Mouse (Mus musculus) liver, embryonic 13.5 days (tissue): Measurements from ENCODE around the gene Vwa5b2. TPM values are rescaled to one million over a fixed set of nuclear protein-coding genes. Genes with fewer than 3 reads are reported as not detected.
A peak's percentile ranks its signal among the peaks of the same experiment; 100 is the strongest.

Experiments
- ATAC-seq: fragments of 200-750 bp; cut with Nextera tagmentation; 2 replicates; pipeline ENCODE4 v1.8.0; 2017; ENCODE audit warnings: low read depth, mild to moderate bottlenecking, moderate number of reproducible peaks, moderate library complexity
- DNase-seq: peaks from one replicate; pipeline ENCODE4 v3.0.0; 2022
- H3K27ac ChIP-seq: fragments of 300-500 bp; sonication (generic); 2 replicates; pipeline ENCODE4 v1.5.1; 2015; ENCODE audit warnings: moderate library complexity, mild to moderate bottlenecking, inconsistent platforms
- H3K27me3 ChIP-seq: fragments of 300-500 bp; sonication (generic); 2 replicates; pipeline ENCODE4 v1.6.1; 2015; ENCODE audit warnings: mild to moderate bottlenecking, inconsistent platforms
- H3K36me3 ChIP-seq: fragments of 300-500 bp; sonication (generic); 2 replicates; pipeline ENCODE4 v1.6.1; 2015; ENCODE audit warnings: mild to moderate bottlenecking, inconsistent platforms
- H3K4me1 ChIP-seq: fragments of 300-500 bp; sonication (generic); replicated peaks from 2 replicates; pipeline ENCODE4 v1.6.1; 2015; ENCODE audit warnings: inconsistent platforms
- H3K4me2 ChIP-seq: fragments of 300-500 bp; sonication (generic); 2 replicates; pipeline ENCODE4 v1.6.1; 2015; ENCODE audit warnings: inconsistent platforms, mild to moderate bottlenecking, moderate library complexity
- H3K4me3 ChIP-seq: fragments of 300-500 bp; sonication (generic); replicated peaks from 2 replicates; pipeline ENCODE4 v1.5.1; 2015; ENCODE audit warnings: mild to moderate bottlenecking, inconsistent platforms
- H3K9ac ChIP-seq: fragments of 300-500 bp; sonication (generic); 2 replicates; pipeline ENCODE4 v1.6.1; 2015; ENCODE audit warnings: mild to moderate bottlenecking, inconsistent platforms
- H3K9me3 ChIP-seq: fragments of 300-500 bp; sonication (generic); replicated peaks from 2 replicates; pipeline ENCODE4 v1.6.1; 2016; ENCODE audit warnings: inconsistent platforms
- WGBS: fragments of 180-500 bp; shearing (Covaris S2); methylation state at CpG from one replicate; pipeline ENCODE4 v1.1.7; 2015; ENCODE audit not compliant: insufficient replicate concordance; 5-methylcytosine and 5-hydroxymethylcytosine counted together
- microRNA counts: library from miRNA; unstranded; fragments of <30 nt; microRNA quantifications from one replicate; lab custom pipeline; 2016
- microRNA-seq: library from miRNA; unstranded; fragments of <30 nt; microRNA quantifications from one replicate; pipeline ENCODE4, GENCODE M21; 2016
- polyA plus RNA-seq: library from polyadenylated mRNA; unstranded; fragments of >200 nt; fragmentation: Nextera tagmentation; extraction: Ambion mirVana; gene quantifications from 2 replicates; pipeline ENCODE4 v1.2.1, GENCODE M21; 2015

Vwa5b2 gene
- polyA plus RNA-seq, 1 experiment from 2014 or later: 0.23 TPM

GRCm38 (mm10) chr16:20637410-20637809 lies 48.1 kb downstream of the Vwa5b2 start:
- H3K9ac ChIP-seq: no peak overlapping the region
- no peaks in the 10 kb centered on the region for H3K9me3 ChIP-seq
- WGBS: 61% methylated on average over 8 of the region's 8 CpGs
- no peaks in the 10 kb centered on the region for H3K36me3 ChIP-seq
- H3K4me3 ChIP-seq: no peak overlapping the region
- no peak for ATAC-seq
- no peak overlapping the region for H3K27ac ChIP-seq
- no peak overlapping the region for H3K4me2 ChIP-seq
- H3K4me1 ChIP-seq: no peaks in the 10 kb centered on the region
- peaks cover 20% of the 10 kb centered on the region for H3K27me3 ChIP-seq
- no peak for DNase-seq

- Histone ChIP-seq H3K4me3 (no peak overlapping the region), H3K9me3 (no peaks in the 10 kb centered on the region), H3K9ac (no peak overlapping the region), H3K27me3 (peaks cover 25% of the 10 kb centered on the region), H3K4me2 (no peak overlapping the region), H3K4me1 (no peaks in the 10 kb centered on the region), H3K36me3 (no peaks in the 10 kb centered on the region), H3K27ac (no peak overlapping the region)
- WGBS: 73% methylated on average over 8 of the region's 8 CpGs
- no peak for DNase-seq
- no peak for ATAC-seq
These were observed 49.1 kb downstream of the Vwa5b2 start for GRCm38 (mm10) chr16:20638367-20638766.

- Histone ChIP-seq H3K36me3 (no peaks in the 10 kb centered on the region), H3K4me3 (no peak overlapping the region), H3K4me2 (no peak overlapping the region), H3K4me1 (no peaks in the 10 kb centered on the region), H3K27ac (no peak overlapping the region), H3K9ac (no peak overlapping the region), H3K27me3 (peaks cover 49% of the 10 kb centered on the region), H3K9me3 (no peaks in the 10 kb centered on the region)
- ATAC-seq (no peak), DNase-seq (peak; percentile 28)
- under 1% methylated on average over 8 of the region's 8 CpGs for WGBS
These were observed 52.9 kb downstream of the Vwa5b2 start for GRCm38 (mm10) chr16:20642161-20642560.

- H3K9me3 ChIP-seq: no peaks in the 10 kb centered on the region
- no peak overlapping the region for H3K9ac ChIP-seq
- H3K27ac ChIP-seq: no peak overlapping the region
- WGBS: 70% methylated on average over 7 of the region's 7 CpGs
- DNase-seq (no peak), ATAC-seq (no peak)
- H3K36me3 ChIP-seq: no peaks in the 10 kb centered on the region
- no peak overlapping the region for H3K4me2 ChIP-seq
- H3K27me3 ChIP-seq: peaks cover 44% of the 10 kb centered on the region
- no peaks in the 10 kb centered on the region for H3K4me1 ChIP-seq
- no peak overlapping the region for H3K4me3 ChIP-seq
These were observed 54.6 kb downstream of the Vwa5b2 start for GRCm38 (mm10) chr16:20643911-20644310.

DNA sequence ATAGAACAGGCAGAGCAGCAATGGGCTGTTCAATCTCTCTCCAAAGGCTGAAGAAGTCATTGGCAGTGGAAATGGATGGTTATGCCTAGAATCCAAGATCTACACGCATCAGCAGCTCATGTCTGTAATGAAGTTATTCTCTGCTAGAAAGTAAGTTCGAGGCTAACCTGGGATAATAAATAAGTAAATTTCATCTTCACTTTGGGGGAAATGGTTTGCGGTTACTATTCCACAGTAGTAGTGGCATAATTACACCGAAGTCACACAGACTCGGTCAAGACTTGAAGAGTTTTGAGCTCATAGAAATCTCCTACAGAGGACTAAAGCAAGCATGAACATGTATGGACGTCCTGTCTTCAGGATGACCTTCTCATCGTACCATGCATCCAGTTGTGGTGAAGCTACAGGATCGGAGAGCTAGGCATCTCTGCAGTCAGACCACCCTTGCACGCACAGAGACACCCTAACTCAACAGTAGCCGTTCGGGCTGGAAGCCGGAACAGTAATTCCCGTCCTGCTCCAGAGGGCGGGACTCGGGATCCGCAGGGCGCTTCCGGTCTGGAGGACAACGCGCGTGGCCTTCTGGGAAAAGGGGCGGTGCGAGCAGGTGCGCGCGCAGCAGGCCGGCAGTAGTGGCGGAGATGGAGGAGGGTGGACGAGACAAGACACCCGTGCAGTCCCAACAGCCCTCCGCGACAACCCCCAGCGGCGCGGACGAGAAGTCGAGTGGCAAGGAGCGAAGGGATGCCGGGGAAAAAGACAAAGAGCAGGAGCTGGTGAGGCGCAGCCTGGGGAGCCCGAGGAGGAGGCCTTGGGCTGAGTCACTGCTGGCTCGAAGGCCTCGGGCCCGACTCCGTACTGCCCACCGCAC lies 62.0 kb downstream of the Vwa5b2 start, which contains the start of gene Psmd2:
Psmd2 (plus strand) TSS at position 577 of the 871 bp plus-strand sequence.
- Histone ChIP-seq H3K4me2 (peak within 1 kb of the TSS; percentile 91), H3K9ac (peak within 1 kb of the TSS; percentile 93), H3K27me3 (peaks cover 11% of the 10 kb centered on the region; the same call in 1 of the 2 replicates), H3K4me3 (peak within 1 kb of the TSS; percentile 95), H3K36me3 (peaks cover 28% of the 10 kb centered on the region), H3K27ac (peak within 1 kb of the TSS; percentile 73), H3K4me1 (peaks cover 19% of the 10 kb centered on the region), H3K9me3 (no peaks in the 10 kb centered on the region)
- WGBS: under 1% methylated on average over 46 of the region's 46 CpGs
- DNase-seq: peak; percentile 95
- ATAC-seq: peak; percentile 95

GRCm38 (mm10) chr16:20651947-20652310 lies 62.7 kb downstream of the Vwa5b2 start:
- H3K9ac ChIP-seq: peak overlapping the region; percentile 93
- H3K9me3 ChIP-seq: no peaks in the 10 kb centered on the region
- H3K4me1 ChIP-seq: peaks cover 19% of the 10 kb centered on the region
- peak overlapping the region; percentile 91 for H3K4me2 ChIP-seq
- DNase-seq: no peak
- WGBS: 7% methylated on average over 12 of the region's 12 CpGs
- peaks cover 8% of the 10 kb centered on the region; the same call in 1 of the 2 replicates for H3K27me3 ChIP-seq
- no peak; the same call in 1 of the 2 replicates for ATAC-seq
- H3K27ac ChIP-seq: peak overlapping the region; percentile 73
- H3K4me3 ChIP-seq: peak overlapping the region; percentile 95
- H3K36me3 ChIP-seq: peaks cover 34% of the 10 kb centered on the region

DNA sequence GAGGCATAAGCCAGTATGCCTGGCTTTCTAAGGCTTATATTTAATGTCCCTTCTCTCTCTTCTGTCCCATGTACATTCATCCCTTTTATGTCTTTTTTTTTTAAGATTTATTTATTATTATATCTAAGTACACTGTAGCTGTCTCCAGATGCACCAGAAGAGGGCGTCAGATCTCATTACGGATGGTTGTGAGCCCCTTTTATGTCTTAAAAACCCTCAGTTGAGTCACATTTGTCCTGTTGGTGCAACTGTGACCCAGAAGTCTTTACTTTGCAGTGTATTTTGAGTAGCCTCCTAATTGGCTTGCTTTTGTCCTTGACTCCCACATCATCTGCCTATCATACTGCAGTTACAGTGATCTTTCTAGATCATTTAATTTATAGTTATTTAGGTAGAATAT lies 64.0 kb downstream of the Vwa5b2 start:
- Histone ChIP-seq H3K9me3 (no peaks in the 10 kb centered on the region), H3K4me3 (peak overlapping the region; percentile 95; the same call in 1 of the 2 replicates), H3K27ac (no peak overlapping the region), H3K4me2 (peak overlapping the region; percentile 91), H3K9ac (peak overlapping the region; percentile 93; the same call in 1 of the 2 replicates), H3K27me3 (no peaks in the 10 kb centered on the region), H3K36me3 (peaks cover 48% of the 10 kb centered on the region), H3K4me1 (peaks cover 19% of the 10 kb centered on the region)
- no peak for DNase-seq
- no peak for ATAC-seq
- 45% methylated on average over 2 of the region's 2 CpGs for WGBS

MicroRNAs encoded within 50 kb of the gene (microRNA counts, 519-probe panel; counts per million panel counts)
- microRNA mmu-miR-1224 (lab: Ali Mortazavi, UCI): 4,597 counts per million, percentile 43 among the panel's probes with 10 or more counts

Small RNAs within 50 kb of the gene (microRNA-seq; reads per million reads assigned to microRNA genes)
- not detected for gene Mir1224

Other genes starting within 250 kb of the Vwa5b2 start
- gene Abcc5, start 163.1 kb upstream of the Vwa5b2 start, polyA plus RNA-seq: 16.0 and 17.8 TPM in 2 replicates
- gene Eif2b5, start 90.7 kb upstream of the Vwa5b2 start, polyA plus RNA-seq: 71.1 and 75.5 TPM in 2 replicates
- 3.7 and 4.8 TPM in 2 replicates for gene Dvl3, start 72.5 kb upstream of the Vwa5b2 start, polyA plus RNA-seq
- gene Ap2m1, start 54.0 kb upstream of the Vwa5b2 start, polyA plus RNA-seq: 413 and 466 TPM in 2 replicates
- 27.0 and 27.9 TPM in 2 replicates for gene Abcf3, start 40.9 kb upstream of the Vwa5b2 start, polyA plus RNA-seq
- 21.5 and 23.7 TPM in 2 replicates for gene Eef1akmt4, start 22.1 kb downstream of the Vwa5b2 start, polyA plus RNA-seq
- gene Gm49333, start 22.1 kb downstream of the Vwa5b2 start, polyA plus RNA-seq: not detected in 2 replicates
- 27.6 and 29.0 TPM in 2 replicates for gene Alg3, start 22.3 kb downstream of the Vwa5b2 start, polyA plus RNA-seq
- gene Camk2n2, start 31.8 kb downstream of the Vwa5b2 start, polyA plus RNA-seq: 0.10 and 0.30 TPM in 2 replicates
- 0.20 and 0.39 TPM in 2 replicates for gene Ece2, start 40.4 kb downstream of the Vwa5b2 start, polyA plus RNA-seq
- gene Psmd2, start 62.2 kb downstream of the Vwa5b2 start, polyA plus RNA-seq: 222 and 257 TPM in 2 replicates
- 99.1 and 114 TPM in 2 replicates for gene Eif4g1, start 78.8 kb downstream of the Vwa5b2 start, polyA plus RNA-seq
- gene Fam131a, start 103.8 kb downstream of the Vwa5b2 start, polyA plus RNA-seq: 1.0 TPM in 2 replicates
- 59.1 and 64.7 TPM in 2 replicates for gene Polr2h, start 128.2 kb downstream of the Vwa5b2 start, polyA plus RNA-seq
- gene Clcn2, start 128.3 kb downstream of the Vwa5b2 start, polyA plus RNA-seq: 7.4 and 7.6 TPM in 2 replicates
- gene Chrd, start 143.7 kb downstream of the Vwa5b2 start, polyA plus RNA-seq: 0.31 and 0.38 TPM in 2 replicates
- gene Thpo, start 145.0 kb downstream of the Vwa5b2 start, polyA plus RNA-seq: 3.2 and 4.0 TPM in 2 replicates